7 mouse cellular contexts compared by ENCODE assay signal in genomic region chr9:95637271-95638181, GRCm38 (mm10). TPM values are rescaled to one million over a fixed set of nuclear protein-coding genes. Genes with fewer than 3 reads are reported as not detected.
A peak's percentile ranks its signal among the peaks of the same experiment; 100 is the strongest.
DNase-seq lines count a peak whose midpoint lies in the region; ATAC-seq and TF ChIP-seq lines count a peak whose summit lies in the region.

Gene Pcolce2, plus strand, starts transcription at chr9:95637601.

- no peak for TF ChIP-seq POLR2A in small intestine, adult 2 months (IDR thresholded peaks at IDR 0.05; ENCODE audit: low read depth, low read length)

- no peak for DNase-seq in Patski (ENCODE audit: low read depth, low spot score)
- peak; percentile 11 for DNase-seq in cerebellum, adult 11 months
- peak; percentile 48 for DNase-seq in heart, postnatal 4 days
- DNase-seq in layer of hippocampus, adult 18-20 months (ENCODE audit: low spot score in 2 of 2): peak; percentile 16 to 30
- peak; percentile 19 for DNase-seq in lung, postnatal 25 days (ENCODE audit: low spot score)

- ATAC-seq in Patski: peak; percentile 82
- peak; percentile 91 for ATAC-seq in forebrain, embryonic 15.5 days (replicated peaks)

- CTCF ChIA-PET in Patski (lab: Charles Lee): no interaction called here

- no peaks in the 10 kb centered on the region for H3K9me3 ChIP-seq in forebrain, embryonic 15.5 days

- H3K4me2 ChIP-seq in forebrain, embryonic 15.5 days (replicated peaks): peak within 1 kb of the TSS; percentile 98

- peak within 1 kb of the TSS; percentile 78 for H3K9ac ChIP-seq in forebrain, embryonic 15.5 days (replicated peaks)

- in situ Hi-C loops in Patski (cut with MboI; ENCODE audit: low pct_unique_long_range_greater_than_20kb): no loop called here

- under 1% methylated on average over 59 of the region's 71 CpGs for WGBS in forebrain, embryonic 15.5 days
- WGBS in small intestine, adult 2 months: under 1% methylated on average over 68 of the region's 71 CpGs

- POLR2A ChIA-PET in Patski (lab: Charles Lee): interaction anchor here (0.5 to 0.7 kb wide), 2 partner anchors 9 to 11 kb away, joined by 3 to 4 read pairs; no protein-coding TSS in a partner anchor

- no peaks in the 10 kb centered on the region for H3K36me3 ChIP-seq in forebrain, embryonic 15.5 days
- no peaks in the 10 kb centered on the region for H3K36me3 ChIP-seq in small intestine, adult 2 months (ENCODE audit: control insufficient read depth, insufficient read depth, low read length)

- H3K4me3 ChIP-seq in forebrain, embryonic 15.5 days: peak within 1 kb of the TSS; percentile 83
- H3K4me3 ChIP-seq in small intestine, adult 2 months (ENCODE audit: low read depth, low read length): peak within 1 kb of the TSS; percentile 46

- H3K27me3 ChIP-seq in Patski: no peaks in the 10 kb centered on the region
- no peaks in the 10 kb centered on the region for H3K27me3 ChIP-seq in forebrain, embryonic 15.5 days
- peaks cover 19% of the 10 kb centered on the region for H3K27me3 ChIP-seq in small intestine, adult 2 months (ENCODE audit: control insufficient read depth, insufficient read depth, low read length)

- H3K4me1 ChIP-seq in forebrain, embryonic 15.5 days: peaks cover 8% of the 10 kb centered on the region
- H3K4me1 ChIP-seq in small intestine, adult 2 months (ENCODE audit: control insufficient read depth, insufficient read depth, insufficient read length, low read length): no peaks in the 10 kb centered on the region; the same call in 1 of the 2 replicates

- TF ChIP-seq CTCF in Patski (IDR thresholded peaks at IDR 0.05): peak; percentile 56
- TF ChIP-seq CTCF in small intestine, adult 2 months (IDR thresholded peaks at IDR 0.05; ENCODE audit: extremely low read depth, insufficient read length, insufficient replicate concordance, low read depth, low read length): no peak

- H3K27ac ChIP-seq in forebrain, embryonic 15.5 days (replicated peaks): peak within 1 kb of the TSS; percentile 7; the same call in 1 of the 2 replicates
- no peak within 1 kb of the TSS for H3K27ac ChIP-seq in small intestine, adult 2 months (ENCODE audit: insufficient read depth, low read depth, low read length)

RNA-seq across cellular contexts. Expression of gene Pcolce2, which starts in this region (rescaled TPM):
- 6.0 TPM for polyA plus RNA-seq in Patski (2021)
- polyA plus RNA-seq in forebrain, embryonic 15.5 days (2015; fragmentation: Nextera tagmentation; extraction: Ambion mirVana): 2.0 and 2.4 TPM in 2 replicates
- total RNA-seq in heart, postnatal 4 days (2021): 10 to 100 TPM; 10.8 to 13.6 TPM
- 1 to 10 TPM; 4.1 to 4.6 TPM for total RNA-seq in layer of hippocampus, adult 18-20 months (2021)
- 0.06 and 0.18 TPM in 2 replicates for polyA plus RNA-seq in small intestine, adult 2 months (2012; rRNA removed)
